Mouse (Mus musculus) E14TG2a.4 (cell line): ENCODE measurements around the gene Gm11127.

Experiments
- CTCF ChIP-seq: conservative IDR thresholded peaks from 2 replicates; pipeline ENCODE4 v1.5.1; 2014; ENCODE audit warnings: low read length
- POU5F1 ChIP-seq: IDR thresholded peaks from 2 replicates; pipeline ENCODE4 v1.6.1; 2014; ENCODE audit warnings: low read length, borderline replicate concordance

- TF ChIP-seq CTCF (no peak), POU5F1 (no peak)
Measured at GRCm38 (mm10) chr17:36093936-36094335, 35.8 kb upstream of the Gm11127 start.
